Mouse (Mus musculus) hindbrain, embryonic 12.5 days (tissue): ENCODE measurements around the gene Daam1. TPM values are rescaled to one million over a fixed set of nuclear protein-coding genes. Genes with fewer than 3 reads are reported as not detected.

ENCODE experiments used
- ATAC-seq: fragments of 200-750 bp; cut with Nextera tagmentation; 2 replicates; pipeline ENCODE4 v1.8.0; 2017; ENCODE audit warnings: moderate TSS enrichment; ENCODE audit not compliant: low FRiP score
- H3K27ac ChIP-seq: fragments of 300-500 bp; sonication (generic); 2 replicates; pipeline ENCODE4 v1.5.1; 2016; ENCODE audit warnings: mild to moderate bottlenecking
- H3K27me3 ChIP-seq: fragments of 300-500 bp; sonication (generic); 2 replicates; pipeline ENCODE4 v1.6.1; 2016; ENCODE audit warnings: mild to moderate bottlenecking
- H3K36me3 ChIP-seq: fragments of 300-500 bp; sonication (generic); 2 replicates; pipeline ENCODE4 v1.6.1; 2016; ENCODE audit warnings: mild to moderate bottlenecking
- H3K4me1 ChIP-seq: fragments of 300-500 bp; sonication (generic); 2 replicates; pipeline ENCODE4 v1.6.1; 2016
- H3K4me2 ChIP-seq: fragments of 300-500 bp; sonication (generic); replicated peaks from 2 replicates; pipeline ENCODE4 v1.6.1; 2016; ENCODE audit warnings: mild to moderate bottlenecking
- H3K4me3 ChIP-seq: fragments of 300-500 bp; sonication (generic); 2 replicates; pipeline ENCODE4 v1.5.1; 2016; ENCODE audit warnings: mild to moderate bottlenecking
- H3K9ac ChIP-seq: fragments of 300-500 bp; sonication (generic); 2 replicates; pipeline ENCODE4 v1.6.1; 2016; ENCODE audit warnings: mild to moderate bottlenecking, moderate library complexity
- H3K9me3 ChIP-seq: fragments of 300-500 bp; sonication (generic); replicated peaks from 2 replicates; pipeline ENCODE4 v1.6.1; 2016; ENCODE audit warnings: mild to moderate bottlenecking
- WGBS: fragments of 180-500 bp; shearing (Covaris S2); methylation state at CpG from one replicate; pipeline ENCODE4 v1.1.7; 2016; 5-methylcytosine and 5-hydroxymethylcytosine counted together
- polyA plus RNA-seq: library from polyadenylated mRNA; unstranded; fragments of >200 nt; fragmentation: Nextera tagmentation; extraction: Ambion mirVana; gene quantifications from 2 replicates; pipeline ENCODE4 v1.2.1, GENCODE M21; 2016

Gene Daam1
- 17.4 and 19.3 TPM in 2 replicates for polyA plus RNA-seq

DNA sequence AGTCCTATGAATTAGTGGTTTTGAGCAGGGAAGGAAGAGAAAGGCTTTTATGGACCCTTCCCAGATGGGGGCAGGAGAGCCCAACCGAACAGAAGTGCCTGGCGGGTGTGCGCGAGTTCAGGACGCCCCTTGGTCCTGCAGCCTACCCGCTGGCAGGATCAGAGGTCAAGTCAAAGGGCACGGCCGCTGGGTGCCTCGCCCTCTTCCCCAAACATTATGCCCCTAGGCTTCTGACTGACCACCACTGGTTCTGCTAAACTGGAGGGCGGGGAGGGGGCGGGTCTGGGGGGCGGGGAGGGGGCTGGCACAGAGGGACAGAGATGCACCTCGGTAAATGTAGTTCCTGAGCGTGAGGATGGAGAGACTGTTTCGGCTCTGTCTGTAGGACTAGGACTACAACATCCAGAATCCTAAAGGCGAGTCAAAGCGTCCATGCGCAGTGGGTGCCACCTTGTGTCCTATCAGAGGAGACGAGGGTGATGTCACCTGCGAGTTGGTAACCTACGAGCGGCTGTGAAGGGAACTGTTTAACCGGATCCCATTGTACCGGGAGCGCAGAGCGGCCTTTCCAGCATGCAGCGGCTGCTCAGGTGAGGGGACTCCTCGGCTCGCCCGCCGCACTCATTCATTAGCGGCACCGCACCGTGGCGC lies at the start of gene Daam1:
Gene Daam1, plus strand, starts transcription at position 472 of the 651 bp plus-strand sequence.
- under 1% methylated on average over 35 of the region's 35 CpGs for WGBS

DNA sequence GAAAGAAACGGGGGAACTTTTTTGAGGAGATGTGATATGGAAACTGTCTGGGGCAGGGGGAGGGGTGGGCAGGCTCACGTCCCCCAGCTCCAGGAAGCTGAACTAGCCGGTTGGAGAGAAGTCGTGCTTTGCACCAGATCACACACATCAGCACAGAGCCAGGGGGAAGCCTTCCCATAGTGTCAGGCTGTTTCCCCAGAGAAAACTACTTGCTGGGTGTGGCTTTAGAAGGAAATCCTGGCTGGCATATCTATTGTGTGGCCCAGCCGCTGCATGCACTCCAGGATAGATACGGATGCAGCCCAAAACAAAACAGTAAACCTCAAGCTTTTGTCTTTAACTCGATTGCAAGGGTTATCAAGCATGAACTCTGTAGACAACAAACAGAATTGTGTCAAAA lies 49.7 kb upstream of the Daam1 start:
- ATAC-seq = no peak
- Histone ChIP-seq H3K4me1 (peaks cover 10% of the 10 kb centered on the region), H3K9me3 (no peaks in the 10 kb centered on the region), H3K4me3 (no peak overlapping the region), H3K9ac (no peak overlapping the region), H3K4me2 (no peak overlapping the region), H3K36me3 (no peaks in the 10 kb centered on the region), H3K27ac (no peak overlapping the region), H3K27me3 (no peaks in the 10 kb centered on the region)
- 62% methylated on average over 7 of the region's 7 CpGs for WGBS

More for the DNA sequence above, at the start of gene Daam1:
- ATAC-seq = peak; percentile 100
- no peaks in the 10 kb centered on the region for H3K9me3 ChIP-seq
- peak within 1 kb of the TSS; percentile 67 for H3K4me3 ChIP-seq
- peaks cover 29% of the 10 kb centered on the region for H3K4me1 ChIP-seq
- H3K4me2 ChIP-seq = peak within 1 kb of the TSS; percentile 85
- peaks cover 8% of the 10 kb centered on the region; the same call in 1 of the 2 replicates for H3K27me3 ChIP-seq
- no peaks in the 10 kb centered on the region for H3K36me3 ChIP-seq
- H3K9ac ChIP-seq = peak within 1 kb of the TSS; percentile 91
- peak within 1 kb of the TSS; percentile 94 for H3K27ac ChIP-seq

DNA sequence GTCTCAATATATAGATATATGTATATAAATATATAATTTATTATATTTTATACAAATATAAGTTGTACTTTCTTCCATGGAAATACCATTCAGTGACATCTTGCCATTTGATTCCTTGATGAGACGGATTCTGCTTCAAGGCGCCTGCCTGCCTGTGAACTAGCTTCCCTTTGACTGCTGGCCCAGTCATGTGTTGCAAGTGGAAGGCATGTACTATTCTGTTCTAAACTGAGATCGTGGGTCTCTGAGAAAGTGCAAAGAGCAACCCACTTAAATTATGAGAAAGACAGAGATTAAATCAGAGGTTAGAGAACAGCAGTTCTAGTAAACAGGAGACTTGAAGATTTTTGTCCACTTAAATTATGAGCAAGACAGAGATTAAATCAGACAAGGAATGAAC lies 46.9 kb upstream of the Daam1 start:
- H3K9ac ChIP-seq = no peak overlapping the region
- no peaks in the 10 kb centered on the region for H3K36me3 ChIP-seq
- H3K9me3 ChIP-seq = no peaks in the 10 kb centered on the region
- ATAC-seq = no peak
- no peak overlapping the region for H3K27ac ChIP-seq
- 74% methylated on average over 3 of the region's 3 CpGs for WGBS
- H3K27me3 ChIP-seq = no peaks in the 10 kb centered on the region
- no peak overlapping the region for H3K4me2 ChIP-seq
- no peak overlapping the region for H3K4me3 ChIP-seq
- H3K4me1 ChIP-seq = peaks cover 5% of the 10 kb centered on the region; the same call in 1 of the 2 replicates

DNA sequence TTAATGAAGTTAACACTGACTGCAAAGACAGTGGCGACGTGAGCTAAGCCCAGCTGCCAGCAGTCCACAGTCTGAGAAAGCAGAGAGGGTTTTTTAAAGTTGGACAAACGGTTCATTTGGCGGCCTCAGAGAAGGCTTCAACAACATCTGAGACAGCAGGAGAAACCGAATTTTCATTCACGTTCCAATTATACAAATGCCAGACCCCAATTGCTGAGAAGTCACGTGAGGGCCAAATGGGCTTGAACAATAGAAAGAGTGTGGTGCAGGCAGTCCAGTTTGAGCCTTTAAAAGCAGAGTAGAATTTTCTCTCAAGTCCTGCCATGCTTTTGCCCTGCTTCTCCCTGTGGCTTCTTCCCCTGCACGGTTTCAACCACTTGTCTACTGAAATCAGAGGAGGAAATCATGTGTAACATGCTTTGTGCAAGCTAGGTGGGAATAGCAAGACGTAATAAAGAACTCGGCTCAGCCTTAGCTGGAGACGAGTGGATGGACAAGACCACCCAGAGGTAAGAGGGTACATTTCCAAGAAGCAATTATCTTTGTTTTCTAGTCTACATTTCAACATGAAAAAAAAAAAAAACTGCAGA lies 46.1 kb upstream of the Daam1 start:
- WGBS = 49% methylated on average over 11 of the region's 11 CpGs

DNA sequence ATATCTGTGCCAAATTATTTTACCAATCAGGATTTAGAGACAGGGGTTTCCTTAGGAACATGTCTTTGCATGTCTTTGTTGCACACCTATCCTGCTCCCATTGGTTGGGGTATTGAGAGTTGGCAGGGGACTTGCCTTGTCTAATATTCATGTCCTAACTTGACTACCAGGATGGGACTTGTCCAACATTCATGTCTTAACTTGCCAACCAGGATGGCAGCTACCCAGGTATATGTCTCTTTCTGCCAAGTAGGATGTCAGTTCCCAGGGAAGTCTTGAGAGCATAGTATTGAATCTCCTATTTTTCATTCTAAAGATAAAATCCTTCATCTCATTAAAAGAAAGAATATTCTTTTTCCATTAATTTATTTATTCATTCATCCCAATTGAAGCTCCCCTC lies 44.4 kb upstream of the Daam1 start:
- no peak overlapping the region for H3K4me3 ChIP-seq
- no peak overlapping the region for H3K27ac ChIP-seq
- no peaks in the 10 kb centered on the region for H3K27me3 ChIP-seq
- H3K4me1 ChIP-seq = peaks cover 5% of the 10 kb centered on the region; the same call in 1 of the 2 replicates
- no peak overlapping the region for H3K9ac ChIP-seq
- no peaks in the 10 kb centered on the region for H3K36me3 ChIP-seq
- H3K9me3 ChIP-seq = no peaks in the 10 kb centered on the region
- ATAC-seq = no peak
- H3K4me2 ChIP-seq = no peak overlapping the region

More for the DNA sequence above, 46.1 kb upstream of the Daam1 start:
- peaks cover 5% of the 10 kb centered on the region; the same call in 1 of the 2 replicates for H3K4me1 ChIP-seq
- H3K9me3 ChIP-seq = no peaks in the 10 kb centered on the region
- H3K4me3 ChIP-seq = no peak overlapping the region
- H3K9ac ChIP-seq = no peak overlapping the region
- no peaks in the 10 kb centered on the region for H3K36me3 ChIP-seq
- H3K4me2 ChIP-seq = no peak overlapping the region
- H3K27me3 ChIP-seq = no peaks in the 10 kb centered on the region
- H3K27ac ChIP-seq = no peak overlapping the region
- no peak for ATAC-seq

DNA sequence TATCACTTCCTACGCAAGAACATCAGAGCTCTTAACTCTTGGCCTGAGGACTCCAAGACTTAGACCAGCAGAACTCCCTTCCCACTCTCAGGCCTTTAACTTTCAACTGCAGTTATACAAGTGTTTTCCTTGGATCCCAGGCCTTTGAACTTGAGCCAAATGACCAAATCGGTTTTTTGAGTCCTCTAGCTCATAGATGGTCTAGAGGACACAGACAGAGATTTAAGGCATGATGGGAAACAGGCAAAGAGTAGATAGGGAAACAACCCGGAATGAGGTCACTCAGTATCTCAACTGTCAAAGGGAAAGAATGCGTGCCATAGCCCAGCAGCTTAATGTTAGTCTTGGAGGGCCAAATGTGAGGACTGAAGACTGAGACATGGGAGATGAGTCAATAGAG lies 42.1 kb upstream of the Daam1 start:
- Histone ChIP-seq H3K4me3 (no peak overlapping the region), H3K4me2 (no peak overlapping the region), H3K4me1 (peaks cover 5% of the 10 kb centered on the region; the same call in 1 of the 2 replicates), H3K9me3 (no peaks in the 10 kb centered on the region), H3K36me3 (no peaks in the 10 kb centered on the region), H3K27me3 (no peaks in the 10 kb centered on the region), H3K27ac (no peak overlapping the region), H3K9ac (no peak overlapping the region)
- 91% methylated on average over 4 of the region's 4 CpGs for WGBS
- no peak for ATAC-seq

DNA sequence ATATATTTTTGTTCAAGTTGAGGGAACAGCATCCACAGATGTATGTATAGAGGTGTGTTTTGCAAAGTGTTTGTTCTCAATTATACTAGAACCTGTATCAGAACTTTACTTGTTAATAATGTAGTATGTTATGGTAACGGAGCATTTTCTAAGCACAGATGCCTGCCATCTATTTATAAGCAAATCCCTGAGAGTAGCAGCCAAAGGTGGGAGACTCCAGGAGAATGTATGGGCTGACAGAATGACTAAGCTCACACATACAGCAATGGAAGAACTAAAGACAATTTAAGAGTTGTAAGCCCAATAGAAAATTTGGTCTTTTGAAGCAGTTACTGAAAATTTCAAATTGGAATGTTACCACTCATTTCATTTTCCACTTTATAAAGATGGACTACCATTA lies 40.3 kb upstream of the Daam1 start:
- Histone ChIP-seq H3K27me3 (peaks cover under 1% of the 10 kb centered on the region; the same call in 1 of the 2 replicates), H3K36me3 (no peaks in the 10 kb centered on the region), H3K4me1 (no peaks in the 10 kb centered on the region), H3K27ac (no peak overlapping the region), H3K9me3 (no peaks in the 10 kb centered on the region), H3K9ac (no peak overlapping the region), H3K4me2 (no peak overlapping the region), H3K4me3 (no peak overlapping the region)
- ATAC-seq = no peak
- 89% methylated on average over 1 of the region's 1 CpGs for WGBS

DNA sequence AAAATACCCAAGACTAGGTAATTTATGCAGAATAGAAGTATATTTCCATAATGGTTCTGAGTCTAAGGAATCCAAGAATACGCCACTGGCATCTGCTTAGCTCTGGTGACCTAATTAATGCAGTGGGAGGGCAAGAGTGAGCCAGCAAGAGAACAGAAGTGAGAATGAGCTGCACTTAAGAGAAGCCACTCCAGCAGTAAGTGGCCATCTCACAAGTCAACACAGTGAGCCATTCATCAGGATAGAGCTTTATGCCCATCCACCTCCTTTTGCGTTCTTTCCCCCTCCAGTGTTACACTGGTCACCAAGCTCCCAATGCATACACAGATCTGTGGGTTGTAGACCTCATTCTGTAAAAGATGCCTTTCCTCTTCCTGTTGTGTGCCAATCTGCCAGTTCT lies 37.8 kb upstream of the Daam1 start:
- WGBS = 76% methylated on average over 2 of the region's 2 CpGs
- Histone ChIP-seq H3K4me3 (no peak overlapping the region), H3K9ac (no peak overlapping the region), H3K9me3 (no peaks in the 10 kb centered on the region), H3K27me3 (peaks cover 3% of the 10 kb centered on the region; the same call in 1 of the 2 replicates), H3K4me2 (no peak overlapping the region), H3K27ac (no peak overlapping the region), H3K36me3 (no peaks in the 10 kb centered on the region), H3K4me1 (peaks cover 6% of the 10 kb centered on the region)
- ATAC-seq = no peak

DNA sequence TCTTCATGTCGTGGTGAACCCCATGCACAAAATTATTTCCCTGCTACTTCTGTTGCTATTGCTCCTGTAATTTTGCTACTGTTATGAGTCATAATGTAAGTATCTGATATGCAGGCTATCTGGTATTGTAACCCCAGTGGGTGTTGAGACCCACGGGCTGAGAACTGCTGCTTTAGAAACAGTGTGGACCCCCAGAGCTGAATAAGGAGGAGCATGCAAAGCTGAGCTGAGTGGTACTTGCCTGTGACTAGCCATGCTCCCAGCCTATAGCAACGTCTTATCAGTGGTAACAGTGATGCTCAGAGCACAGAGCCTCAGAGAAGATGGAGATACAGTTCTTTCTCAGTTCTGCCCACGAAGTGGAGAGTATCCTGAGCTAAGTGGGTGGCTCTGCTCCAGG lies 35.3 kb upstream of the Daam1 start:
- Histone ChIP-seq H3K27me3 (peaks cover 3% of the 10 kb centered on the region; the same call in 1 of the 2 replicates), H3K4me3 (no peak overlapping the region), H3K27ac (no peak overlapping the region), H3K9me3 (no peaks in the 10 kb centered on the region), H3K9ac (no peak overlapping the region), H3K36me3 (no peaks in the 10 kb centered on the region), H3K4me1 (peaks cover 6% of the 10 kb centered on the region), H3K4me2 (no peak overlapping the region)
- WGBS = 71% methylated on average over 4 of the region's 4 CpGs
- ATAC-seq = no peak

DNA sequence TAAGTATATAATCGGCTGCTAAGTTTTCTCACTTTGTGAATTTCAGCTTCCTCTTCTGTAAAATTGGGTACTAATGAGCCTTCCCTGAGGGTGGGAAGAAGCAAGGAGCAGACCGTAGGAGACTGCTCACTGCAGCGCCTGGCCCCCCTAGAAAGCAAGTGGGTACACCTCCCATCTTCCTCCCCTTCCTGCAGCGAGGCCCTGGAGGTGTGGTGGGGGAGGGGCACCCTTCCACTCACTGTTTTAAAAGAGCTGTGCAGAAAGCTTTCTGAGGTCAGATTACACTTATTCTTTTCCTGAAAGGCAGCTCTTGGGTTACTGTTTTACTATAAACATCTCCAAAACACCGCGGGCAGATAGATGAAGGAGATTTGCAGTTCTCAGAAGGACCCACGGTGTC lies 34.4 kb upstream of the Daam1 start:
- Histone ChIP-seq H3K9ac (no peak overlapping the region), H3K27me3 (peaks cover 3% of the 10 kb centered on the region; the same call in 1 of the 2 replicates), H3K4me1 (peaks cover 6% of the 10 kb centered on the region), H3K27ac (no peak overlapping the region), H3K4me3 (no peak overlapping the region), H3K36me3 (no peaks in the 10 kb centered on the region), H3K4me2 (no peak overlapping the region), H3K9me3 (no peaks in the 10 kb centered on the region)
- WGBS = 8% methylated on average over 7 of the region's 7 CpGs
- ATAC-seq = no peak

DNA sequence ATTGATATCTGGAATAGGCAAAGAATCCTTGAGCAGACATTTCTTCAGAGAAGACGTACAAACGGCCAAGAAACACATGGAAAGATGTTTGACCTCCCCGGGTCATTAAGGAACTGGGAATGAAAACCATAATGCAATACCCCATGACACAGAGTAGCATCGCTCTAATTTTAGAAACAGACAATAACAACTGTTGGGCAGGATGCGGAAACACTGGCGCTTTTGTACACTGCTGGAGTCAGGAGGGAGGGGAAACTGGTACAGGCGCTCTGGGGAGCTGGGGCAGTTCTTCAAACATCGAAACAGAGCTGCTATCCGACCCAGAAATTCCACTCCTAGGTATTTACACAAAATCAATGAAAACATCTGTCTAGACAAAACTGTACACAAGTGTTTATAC lies 23.6 kb upstream of the Daam1 start:
- no peaks in the 10 kb centered on the region for H3K9me3 ChIP-seq
- H3K27me3 ChIP-seq = no peaks in the 10 kb centered on the region
- WGBS = 70% methylated on average over 9 of the region's 9 CpGs
- H3K27ac ChIP-seq = no peak overlapping the region
- no peak for ATAC-seq
- H3K4me1 ChIP-seq = no peaks in the 10 kb centered on the region
- no peak overlapping the region for H3K4me2 ChIP-seq
- H3K4me3 ChIP-seq = no peak overlapping the region
- no peak overlapping the region for H3K9ac ChIP-seq
- H3K36me3 ChIP-seq = no peaks in the 10 kb centered on the region

DNA sequence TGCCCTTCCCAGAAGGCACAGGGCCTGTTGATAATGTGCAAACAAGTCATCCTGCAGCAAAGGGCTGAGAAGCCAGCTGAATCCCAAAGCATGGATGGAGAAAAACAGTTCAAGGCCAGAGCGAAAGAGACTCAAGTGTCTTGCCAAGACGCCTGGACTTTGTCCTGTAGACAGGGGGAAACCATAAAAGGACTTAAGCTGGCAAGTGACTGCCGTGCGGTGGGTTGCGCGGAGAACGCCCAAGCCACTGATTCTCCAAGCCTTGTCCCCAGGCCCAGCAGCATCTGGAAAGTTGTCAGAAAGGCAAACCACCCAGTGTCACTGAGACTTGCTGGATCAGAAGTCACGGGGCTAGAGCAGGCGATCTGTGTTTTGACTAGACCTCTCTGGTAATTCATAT lies 22.2 kb upstream of the Daam1 start:
- H3K4me2 ChIP-seq = no peak overlapping the region
- ATAC-seq = no peak
- no peaks in the 10 kb centered on the region for H3K9me3 ChIP-seq
- WGBS = 90% methylated on average over 9 of the region's 9 CpGs
- no peaks in the 10 kb centered on the region for H3K27me3 ChIP-seq
- H3K9ac ChIP-seq = no peak overlapping the region
- H3K27ac ChIP-seq = no peak overlapping the region
- H3K4me1 ChIP-seq = no peaks in the 10 kb centered on the region
- H3K4me3 ChIP-seq = no peak overlapping the region
- H3K36me3 ChIP-seq = no peaks in the 10 kb centered on the region

DNA sequence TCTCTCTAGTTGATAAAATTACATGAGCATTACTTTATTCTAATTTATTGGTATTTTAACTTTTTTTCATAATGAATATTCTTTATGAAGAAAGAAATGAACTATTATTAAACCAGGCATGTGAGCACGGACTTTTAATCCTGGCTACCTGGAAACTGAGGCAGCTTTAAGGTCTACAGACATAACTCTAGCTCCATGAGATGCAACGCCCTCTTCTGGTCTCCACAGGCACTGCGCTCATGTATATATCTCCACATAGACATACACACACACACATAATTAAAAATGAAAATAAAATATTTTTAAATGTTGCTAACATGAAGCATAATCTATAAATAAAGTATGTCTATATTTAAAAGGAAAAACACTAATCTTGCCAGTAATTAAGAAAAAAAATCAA lies 21.3 kb upstream of the Daam1 start:
- Histone ChIP-seq H3K9me3 (no peaks in the 10 kb centered on the region), H3K4me2 (no peak overlapping the region), H3K27me3 (no peaks in the 10 kb centered on the region), H3K4me3 (no peak overlapping the region), H3K27ac (no peak overlapping the region), H3K4me1 (no peaks in the 10 kb centered on the region), H3K9ac (no peak overlapping the region), H3K36me3 (no peaks in the 10 kb centered on the region)
- no peak for ATAC-seq
- 93% methylated on average over 3 of the region's 3 CpGs for WGBS
